Mouse (Mus musculus): ENCODE results near the gene Hcn3.
A peak's percentile ranks its signal among the peaks of the same experiment; 100 is the strongest.

Hcn3 gene

DNA sequence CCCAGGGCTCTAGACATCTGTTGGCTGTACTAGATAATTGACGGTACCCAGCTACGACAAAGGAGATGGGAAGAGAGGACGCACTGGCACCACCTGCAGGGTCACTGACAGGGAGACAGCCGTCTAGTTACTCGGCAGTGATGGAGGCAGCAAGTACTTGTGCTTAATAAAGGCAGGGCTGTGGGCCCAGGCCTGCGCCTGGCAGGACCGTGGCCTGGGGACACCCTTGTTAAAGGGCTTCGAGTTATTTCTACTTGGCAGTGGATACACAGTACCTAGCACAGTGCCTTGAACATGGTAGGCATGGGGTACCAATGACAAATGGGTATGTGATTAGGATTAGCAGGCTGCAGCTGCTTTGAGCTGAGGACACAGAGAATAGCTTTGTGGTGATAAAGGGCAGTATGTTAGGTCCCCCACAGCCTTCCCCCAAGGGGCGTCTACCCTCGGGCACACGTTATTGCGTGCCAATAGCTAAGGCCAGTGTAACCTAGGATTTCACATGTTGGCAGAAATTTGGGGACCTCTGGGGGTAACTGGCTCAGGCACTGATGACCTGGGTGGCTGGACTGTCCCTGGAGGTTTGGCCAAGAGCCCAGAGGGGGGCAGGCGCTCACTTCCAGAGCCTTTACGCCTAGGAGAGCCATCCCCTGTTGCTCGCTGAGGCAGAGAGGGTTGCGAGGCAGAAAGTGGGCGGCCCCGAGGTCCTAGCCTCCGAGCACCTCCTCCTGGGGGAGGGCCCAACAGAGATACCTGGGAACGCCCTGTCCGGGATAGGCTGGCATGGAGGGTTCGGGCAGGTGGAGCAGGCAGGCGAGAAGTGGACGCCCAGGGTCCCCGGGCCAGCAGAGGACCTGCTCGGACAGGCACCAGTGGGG lies 12.7 kb downstream of the Hcn3 start:
- DNase-seq (ENCODE audit: low spot score in 2 of 2): no peak

DNA sequence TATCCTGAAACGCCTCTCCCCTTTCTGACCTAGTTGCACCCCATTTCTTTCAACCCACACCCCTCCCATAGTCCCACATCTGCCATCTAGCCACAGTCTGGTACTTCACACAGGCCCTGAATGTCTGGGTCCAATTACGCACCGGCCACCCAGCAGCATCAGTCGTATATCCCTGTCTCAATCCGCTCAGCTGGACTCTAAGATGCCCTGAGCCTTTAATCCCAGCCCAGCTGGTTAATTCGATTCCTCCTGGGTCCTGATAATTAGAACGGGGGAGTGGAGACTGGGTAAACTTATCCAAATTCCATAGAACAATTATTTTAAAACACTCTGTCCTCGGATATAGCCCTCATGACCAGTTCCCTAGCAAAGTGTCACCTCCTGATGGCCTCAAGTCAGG lies 14.4 kb downstream of the Hcn3 start:
- DNase-seq (ENCODE audit: low spot score in 2 of 2): no peak

DNA sequence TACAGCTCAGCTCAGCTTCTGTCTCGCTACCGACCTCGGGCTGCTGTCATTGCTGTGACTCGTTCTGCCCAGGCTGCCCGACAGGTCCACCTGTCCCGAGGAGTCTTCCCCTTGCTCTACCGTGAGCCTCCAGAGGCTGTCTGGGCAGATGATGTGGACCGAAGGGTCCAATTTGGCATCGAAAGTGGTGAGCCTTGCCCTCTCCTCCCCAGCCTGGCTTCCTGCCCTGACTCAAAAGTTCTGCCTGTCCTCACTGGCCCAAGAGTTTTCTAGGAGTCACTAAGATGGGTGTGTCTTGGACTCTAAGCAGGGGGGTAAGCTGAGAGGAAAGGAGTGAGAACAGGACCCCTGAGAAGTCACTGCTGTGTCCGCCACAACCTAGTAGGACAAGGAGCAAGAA lies 15.2 kb downstream of the Hcn3 start:
- DNase-seq (ENCODE audit: low spot score in 2 of 2): no peak

DNA sequence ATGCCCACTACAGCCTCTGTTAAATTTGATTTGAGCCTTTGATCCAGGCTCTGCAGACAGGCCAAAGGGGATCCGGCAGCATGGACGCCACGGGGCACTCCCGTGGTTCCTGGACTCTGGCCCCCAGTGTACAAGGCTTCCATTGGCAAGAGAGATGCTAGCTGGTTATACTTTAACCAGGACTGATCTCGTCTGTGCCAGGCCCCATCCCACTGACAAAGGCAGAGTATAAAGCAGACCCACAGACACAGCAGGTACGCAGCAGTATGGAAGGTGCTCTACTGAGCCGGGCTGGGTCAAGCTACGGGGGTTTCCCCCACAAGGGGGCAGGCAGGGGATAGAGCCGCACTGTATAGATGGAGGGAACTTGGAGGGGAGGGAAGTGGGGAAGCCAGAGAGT lies 23.6 kb downstream of the Hcn3 start:
- DNase-seq (ENCODE audit: low spot score in 2 of 2): no peak

DNA sequence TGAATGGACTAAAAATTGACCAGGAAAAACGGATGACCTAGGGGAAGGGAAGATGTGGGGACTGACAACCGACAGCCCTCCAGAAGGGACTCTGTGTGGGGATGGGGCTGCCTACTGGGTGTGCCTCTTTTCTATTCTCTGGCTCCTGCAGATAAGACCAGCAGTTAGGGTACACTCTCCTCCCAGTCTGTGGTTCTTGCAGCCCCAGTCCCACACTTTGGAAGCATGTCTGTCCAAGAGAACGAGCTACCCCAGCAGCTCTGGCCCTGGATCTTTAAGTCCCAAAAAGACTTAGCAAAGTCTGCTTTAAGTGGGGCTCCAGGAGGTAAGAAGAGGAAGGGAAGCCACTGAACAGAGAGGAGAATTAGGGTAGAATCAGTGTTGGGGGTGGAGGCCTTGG lies 24.0 kb downstream of the Hcn3 start, which contains the start of gene Pklr:
Pklr (plus strand) TSS at position 185 of the 400 bp plus-strand sequence.
- DNase-seq (ENCODE audit: low spot score in 2 of 2): no peak

DNA sequence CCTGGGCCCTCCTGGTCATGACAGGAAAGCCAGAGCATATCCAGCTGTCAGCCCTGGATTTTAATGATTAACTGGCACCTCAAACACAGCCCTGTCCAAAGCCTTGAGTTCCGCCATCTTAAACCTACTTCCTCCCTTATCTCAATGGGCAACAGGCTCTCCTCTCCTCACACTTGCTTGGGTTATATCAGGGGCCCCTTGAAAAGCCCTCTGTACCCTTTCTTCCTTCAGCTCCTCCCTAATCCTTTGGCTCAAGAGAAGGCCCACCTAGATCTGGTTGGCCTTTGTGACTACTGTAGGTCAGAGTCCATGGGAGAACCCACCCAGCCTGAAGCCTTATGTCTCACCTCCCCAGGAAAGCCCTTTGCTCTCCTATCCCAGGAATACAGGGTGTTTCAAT lies 26.2 kb downstream of the Hcn3 start:
- DNase-seq (ENCODE audit: low spot score in 2 of 2): no peak

DNA sequence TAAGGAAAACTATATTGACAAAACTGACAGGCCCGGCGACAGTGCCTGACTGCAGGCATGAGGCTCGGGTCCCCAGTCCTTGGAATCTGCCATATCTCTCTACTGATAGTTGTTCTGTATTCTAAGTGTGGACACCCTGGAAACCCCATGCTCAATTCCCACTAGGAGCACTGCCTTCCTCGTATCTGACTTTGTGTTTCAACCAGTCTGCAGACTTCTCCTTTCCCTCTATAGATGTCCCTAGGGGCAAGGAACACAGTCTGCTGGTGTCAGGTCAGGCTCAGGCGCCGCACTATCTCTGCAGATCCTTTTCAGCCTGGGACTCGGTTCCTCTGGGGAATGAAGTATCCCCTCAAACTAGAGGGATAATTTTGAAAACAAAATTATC lies 26.9 kb downstream of the Hcn3 start:
- DNase-seq (ENCODE audit: low spot score in 2 of 2): no peak

DNA sequence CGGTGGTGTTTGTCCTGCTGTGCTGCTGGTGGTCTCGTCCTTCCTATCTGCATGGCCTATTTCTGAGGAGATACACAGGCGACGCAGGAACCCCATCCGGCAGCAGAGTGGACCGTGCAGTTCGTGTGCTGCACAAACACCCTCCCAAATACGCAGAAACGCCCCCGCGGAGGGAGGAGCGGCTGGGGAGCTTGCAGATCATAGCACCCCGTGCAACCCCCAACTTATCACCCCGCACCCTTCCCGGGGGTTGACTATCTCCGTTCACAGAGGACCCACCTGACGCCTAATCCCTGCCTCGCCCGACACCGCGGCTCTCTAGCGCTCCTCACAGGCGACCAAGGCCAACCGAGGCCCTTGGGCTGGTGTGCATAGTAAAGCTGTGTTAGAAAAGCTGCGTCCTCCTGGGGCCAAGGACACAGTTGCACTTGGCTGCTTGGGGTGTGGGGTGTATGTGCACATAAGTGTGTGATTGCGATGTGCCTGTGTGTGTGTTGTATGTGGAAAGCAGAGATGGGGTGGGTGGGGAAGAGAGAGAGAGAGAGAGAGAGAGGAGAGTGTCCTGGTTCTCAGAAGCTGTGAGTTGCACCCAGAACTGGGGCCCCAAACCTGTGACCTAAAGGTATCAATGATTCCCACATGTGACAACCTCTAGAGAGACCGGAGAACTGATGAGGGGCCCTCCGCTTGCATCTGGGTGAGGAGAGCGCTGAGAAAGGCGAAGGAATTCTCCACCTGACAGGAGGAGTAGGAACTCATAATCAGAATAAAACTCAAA lies 27.5 kb downstream of the Hcn3 start:
- peak; percentile 54 to 56 for DNase-seq (ENCODE audit: low spot score in 2 of 2)

DNA sequence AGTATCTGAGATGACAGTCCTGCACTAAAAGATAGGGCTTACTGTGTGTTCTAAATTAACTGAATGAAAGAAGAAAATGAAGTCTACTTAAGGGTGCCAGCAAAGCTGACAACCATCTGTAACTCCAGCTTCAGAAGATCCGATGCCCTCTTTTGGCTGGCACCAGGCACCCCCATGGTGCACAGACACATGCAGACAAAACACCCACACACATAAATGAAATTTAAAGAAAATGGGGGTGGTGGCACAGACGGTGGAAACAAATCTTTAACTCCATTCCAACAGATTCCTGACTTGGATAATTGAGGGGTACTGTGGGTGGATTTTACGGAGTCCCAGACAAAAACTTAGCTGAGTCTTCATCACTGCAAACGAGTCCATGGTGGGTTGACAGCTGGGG lies 28.2 kb downstream of the Hcn3 start:
- peak; percentile 71 to 86 for DNase-seq (ENCODE audit: low spot score in 2 of 2)

DNA sequence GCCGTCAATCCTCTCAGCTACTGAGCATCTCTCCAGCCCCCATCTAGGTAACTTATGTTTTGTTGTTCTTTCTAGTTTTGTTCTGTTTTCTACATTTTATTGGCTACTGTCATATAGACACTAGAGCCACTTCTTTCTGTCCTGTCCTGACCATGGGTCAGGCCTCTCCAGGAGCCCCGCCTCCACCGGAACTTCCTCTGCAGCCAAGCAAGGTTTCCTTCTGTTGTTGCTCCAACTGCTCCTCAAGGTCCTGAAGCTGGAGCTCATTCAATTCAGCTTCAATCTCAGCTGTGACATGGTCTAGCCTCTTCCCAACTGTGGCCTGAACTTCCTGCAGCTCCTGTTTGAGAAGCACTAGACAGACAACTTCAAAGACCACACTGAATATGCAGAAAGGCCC lies 30.1 kb downstream of the Hcn3 start:
- DNase-seq (ENCODE audit: low spot score in 2 of 2): no peak

DNA sequence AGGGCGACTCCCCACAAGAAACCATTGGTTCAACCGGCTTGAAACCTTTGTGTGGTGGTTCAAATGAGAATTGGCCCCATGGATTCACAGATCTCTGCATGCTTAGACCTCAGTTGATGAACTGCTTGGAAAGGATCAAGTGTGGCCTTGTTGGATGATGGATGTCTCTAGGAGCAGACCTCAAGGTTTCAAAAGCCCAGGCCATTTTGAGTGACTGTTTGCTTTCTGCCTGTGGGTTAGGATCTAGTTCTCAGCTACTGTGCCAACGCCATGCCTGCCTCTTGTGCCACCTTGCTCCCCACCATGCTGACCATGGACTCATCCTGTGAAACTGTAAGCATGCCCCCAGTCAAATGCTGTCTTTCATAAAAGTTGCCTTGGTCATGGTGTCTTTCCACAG lies 34.0 kb downstream of the Hcn3 start:
- no peak for DNase-seq (ENCODE audit: low spot score in 2 of 2)

DNA sequence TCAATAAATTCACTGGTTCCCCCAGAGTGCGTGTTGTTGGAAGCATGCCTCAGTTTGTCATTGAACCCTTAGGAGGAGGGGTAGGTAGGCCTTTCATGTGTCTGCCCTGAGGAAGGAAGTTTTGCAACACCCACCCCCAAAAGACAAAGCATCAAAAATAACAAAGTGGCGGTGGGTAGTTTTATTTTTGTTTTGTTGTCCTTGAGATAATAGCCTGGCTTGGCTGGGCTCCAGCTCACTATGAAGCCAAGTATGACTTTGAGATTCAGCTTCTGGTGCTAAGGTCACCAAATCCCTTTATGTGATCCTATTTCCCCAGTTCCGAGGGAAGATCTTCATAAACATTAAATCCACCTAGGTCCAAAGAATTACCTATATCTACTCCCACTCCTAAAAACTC lies 35.8 kb downstream of the Hcn3 start:
- DNase-seq (ENCODE audit: low spot score in 2 of 2): no peak

DNA sequence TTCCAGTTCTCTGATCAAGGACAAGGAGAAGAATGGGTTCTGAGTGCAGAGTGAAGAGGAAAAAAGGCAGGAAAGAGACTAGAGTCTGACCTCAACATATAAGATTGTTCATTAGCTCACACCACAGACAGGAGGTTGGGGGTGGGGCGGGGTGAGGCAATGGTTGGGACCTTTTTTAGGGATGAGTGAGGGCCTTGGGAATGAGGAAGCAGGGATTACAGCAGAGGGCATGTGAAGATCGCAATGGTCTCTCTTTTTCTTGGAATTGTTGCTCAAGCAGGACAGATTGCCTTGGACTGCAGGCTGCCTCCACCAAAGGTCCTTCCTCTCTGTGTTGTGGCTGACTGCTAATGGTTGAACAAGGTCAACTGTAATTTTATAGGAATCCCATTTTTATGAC lies 36.7 kb downstream of the Hcn3 start:
- DNase-seq (ENCODE audit: low spot score in 2 of 2): no peak

DNA sequence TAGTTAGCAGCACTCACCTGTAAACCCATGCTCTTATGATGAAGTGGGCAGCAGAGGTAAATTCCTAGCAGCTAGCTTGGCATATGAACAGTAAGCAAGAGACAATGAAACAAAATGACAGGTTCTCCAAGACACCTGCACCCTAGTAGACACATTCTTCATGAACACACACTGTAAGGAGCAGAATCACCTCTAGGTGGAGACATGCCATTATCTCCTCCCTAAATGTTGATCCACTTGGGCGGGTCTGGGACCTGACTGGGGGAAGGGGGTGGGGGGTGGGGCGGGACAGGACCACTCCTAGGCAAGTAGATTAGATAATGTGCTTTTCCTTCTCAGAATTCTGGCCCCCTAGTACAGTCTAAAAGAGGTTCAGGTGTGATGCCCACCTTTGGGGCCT lies 44.5 kb downstream of the Hcn3 start:
- DNase-seq (ENCODE audit: low spot score in 2 of 2): no peak

DNA sequence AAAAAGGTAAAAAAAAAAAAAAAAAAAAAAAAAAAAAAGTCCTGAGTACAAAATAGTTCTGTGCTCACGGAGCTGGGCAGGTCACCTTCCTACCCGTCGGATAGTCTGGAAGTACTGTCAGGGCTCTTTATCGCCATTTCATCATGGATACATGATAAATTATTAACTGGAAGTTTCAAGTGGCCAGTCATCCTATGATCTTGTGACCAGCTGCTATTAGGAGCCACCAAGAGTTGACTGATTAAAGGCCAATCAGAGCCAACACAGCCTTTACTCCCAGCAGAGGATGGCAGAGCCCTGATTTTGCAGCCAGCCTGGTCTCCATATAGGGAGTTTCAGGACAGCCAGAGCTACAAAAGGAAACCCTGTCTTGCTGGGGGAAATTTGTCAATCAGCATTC lies 46.9 kb downstream of the Hcn3 start:
- no peak for DNase-seq (ENCODE audit: low spot score in 2 of 2)

DNA sequence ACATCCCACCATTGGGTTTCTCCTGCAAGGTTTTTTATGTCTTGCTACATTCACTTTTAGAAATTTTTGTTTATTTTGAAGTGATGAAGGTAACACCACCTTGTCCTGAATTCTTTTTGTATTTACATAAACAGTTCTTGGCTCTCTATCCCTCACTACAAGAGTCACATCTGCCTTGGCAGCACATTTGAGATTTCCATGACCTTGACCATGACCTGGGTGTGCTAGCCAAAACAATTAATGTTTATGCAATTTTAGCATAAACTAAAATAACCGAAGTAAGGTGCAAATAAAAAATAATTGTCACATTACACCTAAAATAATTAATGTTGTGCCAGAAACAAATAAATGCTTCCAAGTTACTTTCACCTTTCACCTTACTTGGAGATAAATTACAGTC lies 51.9 kb downstream of the Hcn3 start:
- no peak for DNase-seq (ENCODE audit: low spot score in 2 of 2)

DNA sequence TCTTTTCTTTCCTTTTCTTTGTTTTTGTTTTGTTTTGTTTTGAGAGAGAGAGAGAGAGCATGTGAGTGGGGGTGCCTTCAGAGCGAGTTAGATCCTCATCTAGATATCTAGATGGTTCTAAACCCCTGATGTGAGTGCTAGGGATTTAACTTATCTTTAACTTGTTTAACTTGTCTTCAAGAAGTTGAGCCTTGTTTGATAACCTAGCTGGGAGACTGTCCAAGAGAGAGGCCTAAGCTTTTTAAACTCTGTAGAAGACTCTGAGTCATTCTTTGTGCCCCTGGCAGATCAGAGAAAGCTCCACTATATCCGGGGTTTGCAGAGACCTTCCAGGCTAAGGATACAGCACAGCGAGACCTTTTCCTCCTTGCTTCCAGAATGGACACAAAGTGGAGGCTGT lies 52.5 kb downstream of the Hcn3 start:
- DNase-seq (ENCODE audit: low spot score in 2 of 2): no peak

DNA sequence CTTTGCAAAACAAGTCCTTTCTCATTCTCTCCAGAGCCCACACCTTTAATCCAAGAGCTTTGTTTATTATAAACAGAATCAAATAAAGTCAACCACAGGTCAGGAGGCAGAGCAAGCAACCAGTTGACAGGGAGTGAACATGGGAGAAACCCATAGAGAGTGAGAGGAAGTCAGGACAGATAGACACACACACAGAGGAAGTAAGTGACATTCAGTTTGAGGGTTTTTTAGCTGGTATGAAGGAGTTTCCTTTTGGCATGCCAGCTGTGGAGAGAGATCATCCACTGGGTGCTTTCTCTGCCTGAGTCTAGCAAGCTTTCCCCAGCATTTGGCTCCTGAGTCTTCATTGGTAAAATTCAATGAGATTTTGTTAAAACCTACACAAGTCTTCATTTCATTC lies 53.1 kb downstream of the Hcn3 start:
- DNase-seq (ENCODE audit: low spot score in 2 of 2): no peak

DNA sequence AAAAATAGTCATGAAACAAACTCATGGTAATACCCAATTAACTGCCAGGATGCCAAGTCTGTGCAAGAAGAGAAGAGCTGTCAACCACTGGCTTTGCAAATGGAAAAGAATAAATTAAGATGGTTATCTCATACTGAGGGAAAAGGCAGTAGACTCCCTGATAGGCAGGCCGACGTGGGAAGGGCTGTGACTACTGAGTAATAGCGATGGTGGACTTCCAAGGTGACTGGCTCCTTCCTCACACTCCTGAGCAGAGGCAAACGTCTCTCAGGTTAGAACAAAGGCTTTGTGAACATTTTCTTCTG lies 56.8 kb downstream of the Hcn3 start:
- DNase-seq (ENCODE audit: low spot score in 2 of 2): no peak

DNA sequence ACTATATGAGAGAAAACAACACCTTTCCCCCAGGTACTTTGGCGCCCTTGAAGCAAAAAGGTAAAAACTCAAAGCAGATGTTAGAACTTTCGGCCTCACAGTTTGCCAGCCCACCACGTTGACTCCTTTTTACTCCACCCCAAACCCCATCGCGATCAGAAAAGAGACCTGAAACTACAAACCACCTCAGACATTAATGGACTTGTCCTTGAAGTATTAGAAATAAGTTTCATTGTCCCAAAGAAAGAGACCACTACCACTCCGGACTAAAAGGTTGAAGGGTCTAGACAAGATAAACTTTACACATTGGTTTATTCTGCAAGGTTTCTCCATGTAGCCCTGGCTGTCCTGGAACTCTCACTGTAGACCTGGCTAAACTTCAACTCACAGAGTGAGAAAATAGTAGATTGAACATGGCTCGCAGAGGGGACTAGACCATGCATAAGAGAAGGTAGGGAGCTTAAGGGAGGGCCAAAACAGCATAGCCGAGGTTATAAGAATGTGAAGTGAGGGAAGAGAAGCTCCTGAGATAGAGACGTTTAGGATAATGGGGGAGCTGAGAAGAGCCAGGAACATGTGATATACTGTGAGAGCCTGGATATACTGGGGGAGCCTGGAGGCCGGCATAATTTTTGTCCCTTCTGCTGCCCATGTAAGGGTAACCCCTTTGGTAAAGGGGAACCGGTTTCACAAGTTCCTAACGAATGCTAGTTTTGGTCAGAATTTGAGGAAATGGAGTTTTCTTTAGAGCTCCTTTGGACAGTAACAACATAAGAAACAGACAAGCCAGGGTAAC lies 57.3 kb downstream of the Hcn3 start:
- no peak for DNase-seq (ENCODE audit: low spot score in 2 of 2)

DNA sequence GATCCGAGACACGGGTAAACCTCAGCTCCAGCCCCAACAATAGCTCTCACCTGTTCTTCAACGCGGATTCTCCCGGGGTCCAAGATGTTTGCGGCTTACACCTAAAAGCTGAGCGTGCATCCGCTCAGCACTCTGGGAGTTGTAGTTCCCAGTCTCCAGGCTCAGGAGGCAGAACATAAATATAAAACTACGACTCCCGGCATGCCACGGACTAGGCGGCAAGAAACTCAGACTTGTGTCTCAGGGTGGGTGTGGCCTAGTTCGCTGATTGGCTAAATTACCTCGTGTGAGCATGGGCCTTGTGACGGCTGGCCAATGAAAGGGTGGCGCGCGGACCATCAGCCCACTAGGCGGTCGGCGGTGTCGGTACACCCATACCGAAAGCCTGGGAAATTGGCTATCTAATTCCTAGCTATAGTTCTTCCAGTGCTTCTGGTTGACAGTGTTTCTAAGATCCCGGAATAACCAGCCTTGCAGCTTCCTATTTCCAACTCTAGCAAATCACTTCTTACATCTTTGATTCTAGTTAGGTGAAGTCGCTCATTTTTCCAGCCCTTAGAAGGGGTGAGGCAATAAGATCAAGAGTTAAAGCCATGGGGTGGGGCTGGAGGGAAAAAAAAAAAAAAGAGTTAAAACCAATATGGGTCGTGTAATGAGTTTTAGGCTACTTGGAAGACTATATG lies 58.0 kb downstream of the Hcn3 start, which contains the start of gene Fdps:
Fdps (minus strand) TSS at position 148 of the 683 bp plus-strand sequence.
- DNase-seq (ENCODE audit: low spot score in 2 of 2): peak; percentile 98 to 100

DNA sequence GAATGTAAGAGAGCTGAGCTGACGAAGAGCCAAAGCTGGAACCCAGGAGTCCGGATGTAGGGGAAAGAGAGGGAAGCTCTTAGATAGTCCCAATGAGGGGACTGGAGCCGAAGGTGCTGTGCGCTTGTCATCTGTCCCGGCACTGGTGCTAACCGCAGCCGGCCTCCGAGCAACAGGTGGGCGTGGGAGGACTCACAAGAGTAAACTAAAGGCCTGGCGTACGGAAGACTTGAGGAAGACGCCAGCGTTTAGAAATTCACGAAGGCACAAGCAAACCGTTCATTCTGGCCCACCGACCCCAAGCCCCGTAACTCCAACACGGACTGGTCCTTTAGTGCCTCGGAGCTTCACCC lies 58.6 kb downstream of the Hcn3 start:
- peak in 1 of 2 experiments; percentile 60 for DNase-seq (ENCODE audit: low spot score in 2 of 2)
